Mouse (Mus musculus): ENCODE measurements around the gene Gbgt1. TPM values are rescaled to one million over a fixed set of nuclear protein-coding genes. Genes with fewer than 3 reads are reported as not detected.

Gbgt1 gene
- total RNA-seq, 2 experiments from 2014 or later, result 1.5 to 2.2 TPM

- DNase-seq (ENCODE audit: low spot score in 2 of 2), result peak; percentile 58 to 87
Observed at GRCm38 (mm10) chr2:28547237-28548172, 50.8 kb downstream of the Gbgt1 start.

GRCm38 (mm10) chr2:28549157-28549556, 52.5 kb downstream of the Gbgt1 start:
- DNase-seq (ENCODE audit: low spot score in 2 of 2), result no peak

- DNase-seq (ENCODE audit: low spot score in 2 of 2), result no peak
Observed at GRCm38 (mm10) chr2:28552301-28552700, 55.6 kb downstream of the Gbgt1 start.

Other genes with a start within 250 kb of the Gbgt1 start
- gene Ppp1r26, start 50.1 kb upstream of the Gbgt1 start, total RNA-seq (2021), result 10 to 100 TPM; 16.8 to 17.7 TPM
- 1 to 10 TPM; 2.7 to 4.5 TPM for gene 1700007K13Rik, start 30.6 kb upstream of the Gbgt1 start, total RNA-seq (2021)
- gene Mrps2, start 28.8 kb upstream of the Gbgt1 start, total RNA-seq (2021), result 10 to 100 TPM; 36.5 to 42.1 TPM
- gene Gm10134, start 9.2 kb downstream of the Gbgt1 start, total RNA-seq (2021), result 1 to 10 TPM; 1.0 to 1.8 TPM
- 100 to 1,000 TPM; 127 to 132 TPM for gene Ralgds, start 16.2 kb downstream of the Gbgt1 start, total RNA-seq (2021)
- not detected for gene Cel, start 66.5 kb downstream of the Gbgt1 start, total RNA-seq (2021)
- gene Gtf3c5, start 86.9 kb downstream of the Gbgt1 start, total RNA-seq (2021), result 10 to 100 TPM; 19.6 to 20.5 TPM
- not detected for gene Gfi1b, start 125.1 kb downstream of the Gbgt1 start, total RNA-seq (2021)
- 10 to 100 TPM; 44.7 to 46.0 TPM for gene Tsc1, start 144.3 kb downstream of the Gbgt1 start, total RNA-seq (2021)
- not detected for gene Spaca9, start 202.8 kb downstream of the Gbgt1 start, total RNA-seq (2021)
- gene Ak8, start 203.3 kb downstream of the Gbgt1 start, total RNA-seq (2021), result 1 to 10 TPM in 1 of 2 experiments, under 1 TPM in 1; 0.87 to 1.2 TPM